Mouse (Mus musculus) heart, embryonic 11.5 days (tissue): Measurements from ENCODE around the gene Olfr1229. TPM values are rescaled to one million over a fixed set of nuclear protein-coding genes. Genes with fewer than 3 reads are reported as not detected.

Source experiments
- ATAC-seq: fragments of 200-750 bp; cut with Nextera tagmentation; replicated peaks from 2 replicates; pipeline ENCODE4 v1.8.0; 2017; ENCODE audit warnings: moderate library complexity; ENCODE audit not compliant: insufficient number of reproducible peaks, low FRiP score, low TSS enrichment
- H3K27ac ChIP-seq: fragments of 300-500 bp; sonication (generic); 2 replicates; pipeline ENCODE4 v1.5.1; 2014; ENCODE audit warnings: mild to moderate bottlenecking, low read depth, low read length
- H3K27me3 ChIP-seq: fragments of 300-500 bp; sonication (generic); 2 replicates; pipeline ENCODE4 v1.6.1; 2014; ENCODE audit warnings: mild to moderate bottlenecking, low read length, mixed read lengths; ENCODE audit not compliant: control insufficient read depth, insufficient read depth
- H3K36me3 ChIP-seq: fragments of 300-500 bp; sonication (generic); 2 replicates; pipeline ENCODE4 v1.6.1; 2014; ENCODE audit warnings: mild to moderate bottlenecking, low read length, moderate library complexity, mixed read lengths; ENCODE audit not compliant: control insufficient read depth, insufficient read depth
- H3K4me1 ChIP-seq: fragments of 300-500 bp; sonication (generic); 2 replicates; pipeline ENCODE4 v1.6.1; 2014; ENCODE audit warnings: low read length; ENCODE audit not compliant: control insufficient read depth, insufficient read depth
- H3K4me2 ChIP-seq: fragments of 300-500 bp; sonication (generic); 2 replicates; pipeline ENCODE4 v1.6.1; 2014; ENCODE audit warnings: mild to moderate bottlenecking, moderate library complexity
- H3K4me3 ChIP-seq: fragments of 300-500 bp; sonication (generic); 2 replicates; pipeline ENCODE4 v1.5.1; 2014; ENCODE audit warnings: low read depth, low read length
- H3K9ac ChIP-seq: fragments of 300-500 bp; sonication (generic); 2 replicates; pipeline ENCODE4 v1.6.1; 2014; ENCODE audit warnings: mild to moderate bottlenecking, low read depth, low read length, moderate library complexity
- H3K9me3 ChIP-seq: fragments of 300-500 bp; sonication (generic); replicated peaks from 2 replicates; pipeline ENCODE4 v1.6.1; 2016; ENCODE audit warnings: low read length; ENCODE audit not compliant: control insufficient read depth
- WGBS: fragments of 180-500 bp; shearing (Covaris S2); extraction: QIAGEN DNeasy Blood & Tissue Kit; methylation state at CpG from one replicate; pipeline ENCODE4 v1.1.7; 2014; ENCODE audit not compliant: insufficient replicate concordance; 5-methylcytosine and 5-hydroxymethylcytosine counted together
- polyA plus RNA-seq: library from polyadenylated mRNA; unstranded; fragments of >200 nt; fragmentation: Nextera tagmentation; extraction: Ambion mirVana; gene quantifications from 2 replicates; pipeline ENCODE4 v1.2.1, GENCODE M21; 2014

The Olfr1229 gene
- not detected in 2 replicates for polyA plus RNA-seq

DNA sequence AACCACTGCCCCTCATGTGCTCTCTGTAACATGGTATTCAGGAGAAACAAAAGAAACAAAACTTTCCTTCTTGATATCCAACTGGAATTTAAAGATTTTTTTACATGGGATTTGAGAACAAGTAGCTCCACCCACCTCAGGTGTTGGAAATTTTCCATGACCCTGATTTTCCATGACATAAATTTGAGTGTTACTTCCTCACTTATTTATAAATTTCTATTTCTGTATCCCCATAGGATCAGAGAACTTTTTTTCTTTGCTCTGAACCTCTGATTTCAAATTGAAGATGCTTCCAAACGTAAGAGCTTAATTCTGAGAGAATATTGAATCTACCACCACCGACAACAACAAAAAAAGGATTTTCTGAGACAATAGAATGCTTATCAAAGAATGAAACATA is at the start of gene Olfr1229:
Gene Olfr1229, minus strand, starts transcription at position 101 of the 400 bp plus-strand sequence.
- no peak within 1 kb of the TSS for H3K27ac ChIP-seq
- 69% methylated on average over 2 of the region's 2 CpGs for WGBS
- H3K4me2 ChIP-seq = no peak within 1 kb of the TSS
- no peak for ATAC-seq
- no peak within 1 kb of the TSS for H3K4me3 ChIP-seq
- no peaks in the 10 kb centered on the region for H3K36me3 ChIP-seq
- no peaks in the 10 kb centered on the region for H3K4me1 ChIP-seq
- no peak within 1 kb of the TSS for H3K9ac ChIP-seq
- no peaks in the 10 kb centered on the region for H3K27me3 ChIP-seq
- H3K9me3 ChIP-seq = no peaks in the 10 kb centered on the region

DNA sequence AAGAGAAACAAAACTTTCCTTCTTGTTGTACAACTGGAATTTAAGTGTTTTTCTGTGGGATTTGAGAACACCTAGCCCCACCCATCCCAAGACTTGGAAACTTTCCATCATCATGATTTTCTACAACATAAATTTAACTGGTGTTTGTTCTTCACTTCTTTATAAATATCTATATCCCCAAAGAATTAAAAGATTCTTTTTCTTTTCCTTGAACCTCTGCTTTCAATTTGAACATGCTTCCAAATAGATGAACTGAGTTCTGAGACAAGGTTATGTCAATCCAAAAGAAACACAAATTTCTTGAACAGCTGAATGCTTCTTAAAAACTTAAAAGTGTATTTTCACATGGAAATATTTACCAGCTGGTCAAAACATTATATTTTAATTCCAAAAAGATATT is 41.8 kb upstream of the Olfr1229 start, which contains the start of gene Olfr1232:
Gene Olfr1232, minus strand, starts transcription at position 101 of the 400 bp plus-strand sequence.
- Histone ChIP-seq H3K4me2 (no peak within 1 kb of the TSS), H3K9me3 (no peaks in the 10 kb centered on the region), H3K27me3 (no peaks in the 10 kb centered on the region), H3K4me1 (no peaks in the 10 kb centered on the region), H3K9ac (no peak within 1 kb of the TSS), H3K27ac (no peak within 1 kb of the TSS), H3K36me3 (no peaks in the 10 kb centered on the region), H3K4me3 (no peak within 1 kb of the TSS)
- no peak for ATAC-seq

DNA sequence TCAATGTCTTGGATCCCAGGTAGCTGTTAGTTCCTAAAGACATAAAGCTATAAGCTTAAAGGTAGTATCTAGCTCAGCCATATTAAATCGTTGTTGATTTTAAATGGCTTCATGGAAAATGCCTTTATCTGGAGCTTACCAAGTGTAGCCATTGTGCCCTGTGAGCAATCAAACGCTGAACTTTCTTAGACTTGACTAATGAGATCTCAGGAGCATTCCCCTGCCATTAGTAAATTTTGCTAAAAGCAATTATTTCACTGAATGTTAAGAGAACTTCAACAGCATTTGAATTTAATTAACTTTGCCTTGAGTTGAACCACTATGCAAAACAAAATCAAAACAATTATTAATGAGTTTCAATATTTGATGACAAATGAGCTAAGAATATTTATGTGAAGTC is 19.2 kb upstream of the Olfr1229 start, which contains the start of gene Olfr1231:
Gene Olfr1231, minus strand, starts transcription at position 101 of the 400 bp plus-strand sequence.
- H3K4me3 ChIP-seq = no peak within 1 kb of the TSS
- 75% methylated on average over 2 of the region's 2 CpGs for WGBS
- H3K36me3 ChIP-seq = no peaks in the 10 kb centered on the region
- no peak within 1 kb of the TSS for H3K9ac ChIP-seq
- no peak within 1 kb of the TSS for H3K27ac ChIP-seq
- no peaks in the 10 kb centered on the region for H3K9me3 ChIP-seq
- no peak for ATAC-seq
- no peaks in the 10 kb centered on the region for H3K4me1 ChIP-seq
- H3K4me2 ChIP-seq = no peak within 1 kb of the TSS
- H3K27me3 ChIP-seq = no peaks in the 10 kb centered on the region

DNA sequence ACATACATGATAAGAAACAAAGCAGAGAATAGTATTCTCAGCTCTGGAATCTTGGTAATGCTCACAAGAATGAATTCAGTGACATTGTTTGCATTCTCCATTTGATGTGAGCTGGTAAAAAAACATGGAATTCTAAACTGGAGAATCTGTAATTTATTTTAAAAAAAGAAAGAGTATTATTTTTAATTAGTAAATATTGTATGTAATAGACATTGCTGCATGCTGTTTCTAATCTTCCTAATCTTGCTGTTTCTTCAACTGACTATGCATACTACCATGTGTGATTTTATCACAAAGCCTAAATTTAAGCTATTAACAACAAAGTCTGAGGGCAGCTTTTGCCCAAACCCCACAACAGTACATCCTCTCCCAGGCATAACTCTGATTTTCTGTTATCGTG is 9.4 kb upstream of the Olfr1229 start, which contains the start of gene Olfr1230:
Gene Olfr1230, minus strand, starts transcription at position 101 of the 400 bp plus-strand sequence.
- H3K36me3 ChIP-seq = no peaks in the 10 kb centered on the region
- no peaks in the 10 kb centered on the region for H3K9me3 ChIP-seq
- no peak within 1 kb of the TSS for H3K27ac ChIP-seq
- no peaks in the 10 kb centered on the region for H3K27me3 ChIP-seq
- ATAC-seq = no peak
- WGBS = 86% methylated on average over 1 of the region's 1 CpGs
- H3K9ac ChIP-seq = no peak within 1 kb of the TSS
- no peaks in the 10 kb centered on the region for H3K4me1 ChIP-seq
- no peak within 1 kb of the TSS for H3K4me2 ChIP-seq
- H3K4me3 ChIP-seq = no peak within 1 kb of the TSS

DNA sequence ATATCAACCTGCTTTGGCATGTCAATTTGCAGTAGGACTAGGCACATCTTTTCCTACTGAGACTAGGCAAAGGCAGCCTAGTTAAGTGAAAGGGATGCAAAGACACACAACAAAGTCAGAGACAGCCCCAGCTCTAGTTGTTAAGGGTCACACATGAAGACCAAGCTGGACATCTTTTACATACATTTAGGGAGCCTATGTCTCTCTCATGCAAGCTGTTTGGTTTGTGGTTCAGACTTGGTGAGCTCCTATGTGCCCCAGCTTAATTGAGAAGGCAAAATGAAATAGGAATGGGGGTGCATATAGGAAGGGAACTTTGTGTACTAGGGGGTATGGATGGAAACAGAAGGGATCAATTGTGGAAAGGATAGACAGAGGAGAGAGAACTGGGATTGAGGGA is 33.9 kb downstream of the Olfr1229 start, which contains the start of gene Olfr1228:
Gene Olfr1228, minus strand, starts transcription at position 101 of the 400 bp plus-strand sequence.
- Histone ChIP-seq H3K4me2 (no peak within 1 kb of the TSS), H3K4me1 (no peaks in the 10 kb centered on the region), H3K9me3 (no peaks in the 10 kb centered on the region), H3K9ac (no peak within 1 kb of the TSS), H3K27ac (no peak within 1 kb of the TSS), H3K36me3 (no peaks in the 10 kb centered on the region), H3K27me3 (no peaks in the 10 kb centered on the region), H3K4me3 (no peak within 1 kb of the TSS)
- no peak for ATAC-seq

Other genes with a start within 250 kb of the Olfr1229 start
- gene Olfr1218, start 226.8 kb downstream of the Olfr1229 start, polyA plus RNA-seq = not detected in 2 replicates
- not detected in 2 replicates for gene Olfr1219, start 204.5 kb downstream of the Olfr1229 start, polyA plus RNA-seq
- gene Olfr1220, start 181.2 kb downstream of the Olfr1229 start, polyA plus RNA-seq = not detected in 2 replicates
- gene Olfr1221, start 170.7 kb downstream of the Olfr1229 start, polyA plus RNA-seq = not detected in 2 replicates
- gene Olfr1222, start 155.0 kb downstream of the Olfr1229 start, polyA plus RNA-seq = not detected in 2 replicates
- not detected in 2 replicates for gene Olfr1223, start 136.5 kb downstream of the Olfr1229 start, polyA plus RNA-seq
- gene Olfr1224-ps1, start 123.9 kb downstream of the Olfr1229 start, polyA plus RNA-seq = not detected in 2 replicates
- not detected in 2 replicates for gene Olfr1225, start 113.3 kb downstream of the Olfr1229 start, polyA plus RNA-seq
- not detected in 2 replicates for gene Olfr1226, start 88.0 kb downstream of the Olfr1229 start, polyA plus RNA-seq
- not detected in 2 replicates for gene Olfr1228, start 34.0 kb downstream of the Olfr1229 start, polyA plus RNA-seq
- not detected in 2 replicates for gene Olfr1230, start 9.3 kb upstream of the Olfr1229 start, polyA plus RNA-seq
- gene Olfr1231, start 19.1 kb upstream of the Olfr1229 start, polyA plus RNA-seq = not detected in 2 replicates
- gene Olfr1232, start 41.7 kb upstream of the Olfr1229 start, polyA plus RNA-seq = not detected in 2 replicates
- not detected in 2 replicates for gene Olfr1233, start 54.4 kb upstream of the Olfr1229 start, polyA plus RNA-seq
- gene Olfr1234, start 76.9 kb upstream of the Olfr1229 start, polyA plus RNA-seq = not detected in 2 replicates
- not detected in 2 replicates for gene Olfr1238, start 121.7 kb upstream of the Olfr1229 start, polyA plus RNA-seq
- gene Olfr1239, start 132.4 kb upstream of the Olfr1229 start, polyA plus RNA-seq = not detected in 2 replicates
- not detected in 2 replicates for gene Olfr1240, start 155.0 kb upstream of the Olfr1229 start, polyA plus RNA-seq
- gene Olfr1241, start 199.1 kb upstream of the Olfr1229 start, polyA plus RNA-seq = not detected in 2 replicates
- not detected in 2 replicates for gene Olfr1242, start 210.3 kb upstream of the Olfr1229 start, polyA plus RNA-seq
- not detected in 2 replicates for gene Olfr1243, start 243.5 kb upstream of the Olfr1229 start, polyA plus RNA-seq